Mouse (Mus musculus) liver, adult 2 months (tissue): ENCODE results near the gene Gabbr2.

Source experiments
- CTCF ChIP-seq: fragments of 200-500 bp; IDR thresholded peaks from 2 replicates; pipeline ENCODE4 v1.5.1; 2011; ENCODE audit warnings: low read depth, low read length, control low read depth
- POLR2A ChIP-seq: fragments of 200-500 bp; IDR thresholded peaks from 2 replicates; pipeline ENCODE4 v1.6.1; 2011; ENCODE audit warnings: low read length, control low read depth; ENCODE audit not compliant: insufficient read depth; ENCODE audit errors: extremely low read depth

DNA sequence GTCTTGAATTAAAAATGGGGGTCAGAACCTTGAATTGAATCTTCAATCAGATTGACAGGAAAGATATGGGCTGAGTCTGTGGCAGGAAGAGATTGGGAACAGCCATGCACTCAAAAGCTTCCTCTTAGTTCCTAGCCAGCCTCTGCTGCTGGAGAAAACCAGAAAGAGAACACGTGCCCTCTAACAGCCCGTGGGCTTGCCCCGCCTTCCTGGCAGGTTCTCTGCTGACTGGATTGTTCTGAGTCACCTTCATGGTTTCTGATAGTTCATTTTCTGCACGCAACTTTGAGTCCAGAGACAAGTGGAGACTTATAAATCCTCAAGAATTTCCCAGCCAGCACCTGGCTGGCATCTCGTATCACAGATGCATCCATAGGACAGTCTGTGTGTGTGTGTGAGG, 123.5 kb downstream of the Gabbr2 start:
- TF ChIP-seq CTCF: no peak
- no peak for TF ChIP-seq POLR2A
